Mouse (Mus musculus) heart, adult 2 months (tissue): ENCODE measurements around the gene Klf12. TPM values are rescaled to one million over a fixed set of nuclear protein-coding genes. Genes with fewer than 3 reads are reported as not detected.
"Not testable (repeated sequence)": the region's sequence is repeated elsewhere in the genome, so short reads cannot be mapped to it uniquely, and the experiment has no call there.

ENCODE experiments used
- DNase-seq, 2 experiments: peaks; one replicate each; pipeline ENCODE4 v3.0.0; 2021
- H3K27ac ChIP-seq: fragments of 200-600 bp; 2 replicates; pipeline ENCODE4 v1.8.1; 2022
- H3K27me3 ChIP-seq: fragments of 200-500 bp; 2 replicates; pipeline ENCODE4 v1.6.1; 2012; ENCODE audit warnings: mild to moderate bottlenecking, low read length, inconsistent platforms, mixed read lengths; ENCODE audit not compliant: control insufficient read depth, insufficient read depth
- H3K36me3 ChIP-seq: fragments of 200-500 bp; 2 replicates; pipeline ENCODE4 v1.6.1; 2012; ENCODE audit warnings: low read length, inconsistent platforms; ENCODE audit not compliant: control insufficient read depth, insufficient read depth
- H3K4me1 ChIP-seq: fragments of 200-500 bp; 2 replicates; pipeline ENCODE4 v1.6.1; 2011; ENCODE audit warnings: low read length; ENCODE audit not compliant: control insufficient read depth, insufficient read depth
- H3K4me3 ChIP-seq: fragments of 200-600 bp; 2 replicates; pipeline ENCODE4 v1.8.1; 2022
- H3K79me2 ChIP-seq: fragments of 200-500 bp; replicated peaks from 2 replicates; pipeline ENCODE4 v1.6.1; 2012; ENCODE audit warnings: mild to moderate bottlenecking, inconsistent platforms, low read length, moderate library complexity, mixed read lengths; ENCODE audit not compliant: control insufficient read depth, insufficient read depth
- H3K9ac ChIP-seq: fragments of 200-500 bp; 2 replicates; pipeline ENCODE4 v1.6.1; 2012; ENCODE audit warnings: low read depth, mild to moderate bottlenecking, control low read depth, inconsistent platforms, low read length, mixed read lengths
- CTCF ChIP-seq: fragments of 200-600 bp; IDR thresholded peaks from 2 replicates; pipeline ENCODE4 v1.8.1; 2022; ENCODE audit warnings: antibody characterized with exemption, mild to moderate bottlenecking, moderate library complexity
- EP300 ChIP-seq: fragments of 200-500 bp; IDR thresholded peaks from 2 replicates; pipeline ENCODE4 v1.6.1; 2011; ENCODE audit warnings: low read depth, low read length, control low read depth; ENCODE audit not compliant: insufficient read depth
- POLR2A ChIP-seq: fragments of 200-500 bp; IDR thresholded peaks from 2 replicates; pipeline ENCODE4 v1.6.1; 2011; ENCODE audit warnings: mild to moderate bottlenecking, low read depth, low read length, control low read depth; ENCODE audit not compliant: insufficient read depth
- WGBS: fragments of 180-500 bp; shearing (Covaris S2); methylation state at CpG from one replicate; pipeline ENCODE4 v1.1.7; 2018; 5-methylcytosine and 5-hydroxymethylcytosine counted together
- intact Hi-C: fragments of 180-260 bp; cut with DNase I; formaldehyde crosslinking; loops from one replicate; pipeline ENCODE4 v1.15.1; 2025
- polyA plus RNA-seq: library from polyadenylated mRNA; depleted of rRNA; stranded (reverse); fragments of >200 nt; gene quantifications from 2 replicates; pipeline ENCODE4 v1.2.3, GENCODE M21; 2012
- total RNA-seq, 2 experiments: library from RNA; stranded (reverse); gene quantifications; 2 replicates each; pipeline ENCODE4 v1.2.3; 2021

The Klf12 gene
- total and polyA plus RNA-seq, 3 experiments = 8.6 to 15.8 (median 15.3) TPM

GRCm38 (mm10) chr14:99885128-99885527, 399.4 kb downstream of the Klf12 start:
- H3K9ac ChIP-seq = no peak overlapping the region
- TF ChIP-seq POLR2A = no peak
- TF ChIP-seq EP300 = no peak
- no peak for TF ChIP-seq CTCF
- H3K27ac ChIP-seq = no peak overlapping the region
- WGBS = 79% methylated on average over 4 of the region's 4 CpGs
- no peak for DNase-seq
- H3K27me3 ChIP-seq = no peaks in the 10 kb centered on the region
- no peaks in the 10 kb centered on the region for H3K4me1 ChIP-seq
- H3K36me3 ChIP-seq = no peaks in the 10 kb centered on the region
- no peaks in the 10 kb centered on the region for H3K79me2 ChIP-seq
- intact Hi-C loops = no loop called here
- no peak overlapping the region for H3K4me3 ChIP-seq

GRCm38 (mm10) chr14:99876791-99877578, 407.5 kb downstream of the Klf12 start:
- Histone ChIP-seq H3K4me3 (no peak overlapping the region), H3K36me3 (peaks cover 5% of the 10 kb centered on the region), H3K4me1 (no peaks in the 10 kb centered on the region; the same call in 1 of the 2 replicates), H3K9ac (no peak overlapping the region), H3K27me3 (no peaks in the 10 kb centered on the region), H3K27ac (no peak overlapping the region), H3K79me2 (no peaks in the 10 kb centered on the region)
- DNase-seq = no peak
- WGBS = 76% methylated on average over 5 of the region's 5 CpGs
- intact Hi-C loops = no loop called here
- no peak for TF ChIP-seq POLR2A
- no peak for TF ChIP-seq EP300
- TF ChIP-seq CTCF = no peak

- Histone ChIP-seq H3K4me3 (no peak overlapping the region), H3K79me2 (no peaks in the 10 kb centered on the region), H3K27me3 (no peaks in the 10 kb centered on the region), H3K4me1 (no peaks in the 10 kb centered on the region; the same call in 1 of the 2 replicates), H3K9ac (no peak overlapping the region), H3K36me3 (peaks cover 5% of the 10 kb centered on the region), H3K27ac (no peak overlapping the region)
- WGBS = 91% methylated on average over 5 of the region's 5 CpGs
- no peak for TF ChIP-seq EP300
- TF ChIP-seq POLR2A = no peak
- no peak for TF ChIP-seq CTCF
- no peak for DNase-seq
- intact Hi-C loops = no loop called here
Measured at GRCm38 (mm10) chr14:99873725-99874124, 410.8 kb downstream of the Klf12 start.

GRCm38 (mm10) chr14:99856158-99857011, 428.1 kb downstream of the Klf12 start:
- TF ChIP-seq CTCF = no peak
- no peak for TF ChIP-seq EP300
- no peak for TF ChIP-seq POLR2A
- DNase-seq = no peak
- intact Hi-C loops = no loop called here
- WGBS = 28% methylated on average over 14 of the region's 14 CpGs
- Histone ChIP-seq H3K79me2 (no peaks in the 10 kb centered on the region), H3K27ac (no peak overlapping the region), H3K27me3 (no peaks in the 10 kb centered on the region), H3K9ac (no peak overlapping the region), H3K36me3 (no peaks in the 10 kb centered on the region), H3K4me3 (no peak overlapping the region), H3K4me1 (no peaks in the 10 kb centered on the region)

- H3K27ac ChIP-seq, H3K36me3 ChIP-seq, intact Hi-C loops, H3K9ac ChIP-seq, H3K4me1 ChIP-seq, H3K79me2 ChIP-seq, H3K27me3 ChIP-seq, DNase-seq, H3K4me3 ChIP-seq: not testable (repeated sequence)
Measured at GRCm38 (mm10) chr14:99854467-99854807, 430.0 kb downstream of the Klf12 start.

GRCm38 (mm10) chr14:99853769-99854466, 430.6 kb downstream of the Klf12 start:
- H3K4me1 ChIP-seq, intact Hi-C loops, H3K27me3 ChIP-seq, H3K79me2 ChIP-seq, DNase-seq, H3K9ac ChIP-seq, H3K4me3 ChIP-seq, H3K36me3 ChIP-seq, H3K27ac ChIP-seq: not testable (repeated sequence)
- WGBS = 62% methylated on average over 4 of the region's 4 CpGs
